Mouse (Mus musculus) lung, embryonic 16.5 days (tissue): ENCODE measurements at regions not wholly inside any gene's neighbourhood (a gene's known extent, or its start where the extent isn't known, plus 50 kb on each side); places are given as distances from the start of the nearest gene placed in this dataset.

ENCODE experiments used
- ATAC-seq: fragments of 200-750 bp; cut with Nextera tagmentation; 2 replicates; pipeline ENCODE4 v1.8.0; 2017; ENCODE audit warnings: low read depth, mild to moderate bottlenecking, moderate library complexity
- H3K27ac ChIP-seq: fragments of 300-500 bp; sonication (generic); 2 replicates; pipeline ENCODE4 v1.5.1; 2014; ENCODE audit warnings: mild to moderate bottlenecking, control low read depth, low read length
- H3K27me3 ChIP-seq: fragments of 300-500 bp; sonication (generic); 2 replicates; pipeline ENCODE4 v1.6.1; 2014; ENCODE audit warnings: low read depth, low read length, mixed read lengths; ENCODE audit not compliant: control insufficient read depth, insufficient read depth
- H3K36me3 ChIP-seq: fragments of 300-500 bp; sonication (generic); 2 replicates; pipeline ENCODE4 v1.6.1; 2014; ENCODE audit warnings: low read length; ENCODE audit not compliant: control insufficient read depth, insufficient read depth
- H3K4me1 ChIP-seq: fragments of 300-500 bp; sonication (generic); replicated peaks from 2 replicates; pipeline ENCODE4 v1.6.1; 2014; ENCODE audit warnings: low read length, mixed read lengths; ENCODE audit not compliant: control insufficient read depth, insufficient read depth
- H3K4me2 ChIP-seq: fragments of 300-500 bp; sonication (generic); 2 replicates; pipeline ENCODE4 v1.6.1; 2014; ENCODE audit warnings: low read depth, low read length, control low read depth
- H3K4me3 ChIP-seq: fragments of 300-500 bp; sonication (generic); 2 replicates; pipeline ENCODE4 v1.5.1; 2014; ENCODE audit warnings: mild to moderate bottlenecking, low read length, control low read depth
- H3K9ac ChIP-seq: fragments of 300-500 bp; sonication (generic); 2 replicates; pipeline ENCODE4 v1.6.1; 2014; ENCODE audit warnings: low read length, control low read depth
- H3K9me3 ChIP-seq: fragments of 300-500 bp; sonication (generic); 2 replicates; pipeline ENCODE4 v1.6.1; 2016; ENCODE audit warnings: low read length; ENCODE audit not compliant: control insufficient read depth
- WGBS: fragments of 180-500 bp; shearing (Covaris S2); extraction: QIAGEN DNeasy Blood & Tissue Kit; methylation state at CpG from one replicate; pipeline ENCODE4 v1.1.7; 2014; 5-methylcytosine and 5-hydroxymethylcytosine counted together

- Histone ChIP-seq H3K9me3 (no peaks in the 10 kb centered on the region), H3K27ac (no peak overlapping the region), H3K27me3 (no peaks in the 10 kb centered on the region), H3K36me3 (no peaks in the 10 kb centered on the region), H3K9ac (no peak overlapping the region), H3K4me3 (no peak overlapping the region), H3K4me1 (peaks cover under 1% of the 10 kb centered on the region), H3K4me2 (no peak overlapping the region)
- ATAC-seq, result no peak
- 53% methylated on average over 5 of the region's 5 CpGs for WGBS
Observed at GRCm38 (mm10) chr2:72541246-72541645, 65.3 kb downstream of the Cdca7 start.

- Histone ChIP-seq H3K4me3 (no peak overlapping the region), H3K36me3 (no peaks in the 10 kb centered on the region), H3K27ac (no peak overlapping the region), H3K9me3 (no peaks in the 10 kb centered on the region), H3K27me3 (no peaks in the 10 kb centered on the region), H3K4me1 (peaks cover 13% of the 10 kb centered on the region), H3K9ac (no peak overlapping the region), H3K4me2 (no peak overlapping the region)
- ATAC-seq, result no peak
- WGBS, result 94% methylated on average over 1 of the region's 1 CpGs
Observed at GRCm38 (mm10) chr2:72545453-72545852, 69.5 kb downstream of the Cdca7 start.

- WGBS, result 45% methylated on average over 5 of the region's 5 CpGs
- Histone ChIP-seq H3K27me3 (no peaks in the 10 kb centered on the region), H3K4me1 (peaks cover 15% of the 10 kb centered on the region), H3K9me3 (no peaks in the 10 kb centered on the region), H3K36me3 (no peaks in the 10 kb centered on the region), H3K4me3 (no peak overlapping the region), H3K27ac (peak overlapping the region; percentile 70), H3K9ac (no peak overlapping the region), H3K4me2 (peak overlapping the region; percentile 14; the same call in 1 of the 2 replicates)
- peak; percentile 59; the same call in 1 of the 2 replicates for ATAC-seq
Observed at GRCm38 (mm10) chr2:72546476-72546875, 70.5 kb downstream of the Cdca7 start.

GRCm38 (mm10) chr2:72546963-72547362, 71.0 kb downstream of the Cdca7 start:
- Histone ChIP-seq H3K4me2 (peak overlapping the region; percentile 14; the same call in 1 of the 2 replicates), H3K36me3 (no peaks in the 10 kb centered on the region), H3K9me3 (no peaks in the 10 kb centered on the region), H3K4me1 (peaks cover 15% of the 10 kb centered on the region), H3K4me3 (no peak overlapping the region), H3K27me3 (no peaks in the 10 kb centered on the region), H3K27ac (peak overlapping the region; percentile 70), H3K9ac (no peak overlapping the region)
- 18% methylated on average over 4 of the region's 4 CpGs for WGBS
- ATAC-seq, result peak; percentile 60; the same call in 1 of the 2 replicates

GRCm38 (mm10) chr2:72551268-72551667, 75.3 kb downstream of the Cdca7 start:
- H3K4me2 ChIP-seq, result no peak overlapping the region
- H3K9me3 ChIP-seq, result peaks cover 2% of the 10 kb centered on the region; the same call in 1 of the 2 replicates
- no peaks in the 10 kb centered on the region for H3K27me3 ChIP-seq
- ATAC-seq, result no peak
- H3K36me3 ChIP-seq, result no peaks in the 10 kb centered on the region
- no peak overlapping the region for H3K27ac ChIP-seq
- 61% methylated on average over 4 of the region's 4 CpGs for WGBS
- H3K9ac ChIP-seq, result no peak overlapping the region
- no peak overlapping the region for H3K4me3 ChIP-seq
- peaks cover 17% of the 10 kb centered on the region for H3K4me1 ChIP-seq

GRCm38 (mm10) chr2:72554603-72555002, 78.6 kb downstream of the Cdca7 start:
- no peak; the same call in 1 of the 2 replicates for ATAC-seq
- no peak overlapping the region for H3K9ac ChIP-seq
- no peaks in the 10 kb centered on the region for H3K27me3 ChIP-seq
- no peaks in the 10 kb centered on the region for H3K36me3 ChIP-seq
- peaks cover 7% of the 10 kb centered on the region; the same call in 1 of the 2 replicates for H3K4me1 ChIP-seq
- no peak overlapping the region for H3K4me2 ChIP-seq
- no peak overlapping the region for H3K27ac ChIP-seq
- no peak overlapping the region for H3K4me3 ChIP-seq
- peaks cover 2% of the 10 kb centered on the region; the same call in 1 of the 2 replicates for H3K9me3 ChIP-seq
- whole genome bisulfite sequencing, result 48% methylated on average over 5 of the region's 5 CpGs

- Histone ChIP-seq H3K4me3 (no peak overlapping the region), H3K9ac (no peak overlapping the region), H3K4me1 (peaks cover 7% of the 10 kb centered on the region; the same call in 1 of the 2 replicates), H3K4me2 (no peak overlapping the region), H3K27me3 (no peaks in the 10 kb centered on the region), H3K9me3 (peaks cover 2% of the 10 kb centered on the region; the same call in 1 of the 2 replicates), H3K36me3 (no peaks in the 10 kb centered on the region), H3K27ac (no peak overlapping the region)
- no peak for ATAC-seq
- WGBS, result 88% methylated on average over 4 of the region's 4 CpGs
Observed at GRCm38 (mm10) chr2:72555116-72555515, 79.2 kb downstream of the Cdca7 start.

GRCm38 (mm10) chr2:72555556-72555955, 79.6 kb downstream of the Cdca7 start:
- WGBS, result 35% methylated on average over 6 of the region's 6 CpGs
- no peak overlapping the region for H3K4me3 ChIP-seq
- H3K4me2 ChIP-seq, result no peak overlapping the region
- no peak for ATAC-seq
- peaks cover 7% of the 10 kb centered on the region; the same call in 1 of the 2 replicates for H3K4me1 ChIP-seq
- no peaks in the 10 kb centered on the region for H3K36me3 ChIP-seq
- H3K27me3 ChIP-seq, result no peaks in the 10 kb centered on the region
- no peak overlapping the region for H3K9ac ChIP-seq
- peaks cover 2% of the 10 kb centered on the region; the same call in 1 of the 2 replicates for H3K9me3 ChIP-seq
- H3K27ac ChIP-seq, result no peak overlapping the region

- Histone ChIP-seq H3K4me1 (peaks cover 5% of the 10 kb centered on the region; the same call in 1 of the 2 replicates), H3K4me3 (no peak overlapping the region), H3K4me2 (no peak overlapping the region), H3K27me3 (no peaks in the 10 kb centered on the region), H3K36me3 (no peaks in the 10 kb centered on the region), H3K9ac (no peak overlapping the region), H3K9me3 (peaks cover 2% of the 10 kb centered on the region; the same call in 1 of the 2 replicates), H3K27ac (no peak overlapping the region)
- no peak for ATAC-seq
- 71% methylated on average over 8 of the region's 8 CpGs for WGBS
Observed at GRCm38 (mm10) chr2:72556064-72556821, 80.3 kb downstream of the Cdca7 start.
